Mouse (Mus musculus): ENCODE measurements around the gene AI481877. TPM values are rescaled to one million over a fixed set of nuclear protein-coding genes. Genes with fewer than 3 reads are reported as not detected.

The AI481877 gene
- polyA plus RNA-seq, 1 experiment = not detected

- DNase-seq (ENCODE audit: low read depth) = no peak
- no peak for TF ChIP-seq CTCF (IDR thresholded peaks at IDR 0.05; ENCODE audit: borderline replicate concordance, extremely low read depth, insufficient read depth, insufficient read length)
- TF ChIP-seq POLR2A (IDR thresholded peaks at IDR 0.05; ENCODE audit: borderline replicate concordance, extremely low read depth, insufficient read depth, insufficient read length, poor library complexity, severe bottlenecking) = no peak
These were observed 123.6 kb downstream of the AI481877 start for GRCm38 (mm10) chr4:59015181-59015580.

GRCm38 (mm10) chr4:59011446-59011845 lies 127.3 kb downstream of the AI481877 start:
- no peak for DNase-seq (ENCODE audit: low read depth)
- TF ChIP-seq POLR2A (IDR thresholded peaks at IDR 0.05; ENCODE audit: borderline replicate concordance, extremely low read depth, insufficient read depth, insufficient read length, poor library complexity, severe bottlenecking) = no peak
- no peak for TF ChIP-seq CTCF (IDR thresholded peaks at IDR 0.05; ENCODE audit: borderline replicate concordance, extremely low read depth, insufficient read depth, insufficient read length)

GRCm38 (mm10) chr4:59009696-59010095 lies 129.1 kb downstream of the AI481877 start:
- no peak for TF ChIP-seq CTCF (IDR thresholded peaks at IDR 0.05; ENCODE audit: borderline replicate concordance, extremely low read depth, insufficient read depth, insufficient read length)
- TF ChIP-seq POLR2A (IDR thresholded peaks at IDR 0.05; ENCODE audit: borderline replicate concordance, extremely low read depth, insufficient read depth, insufficient read length, poor library complexity, severe bottlenecking) = no peak
- no peak for DNase-seq (ENCODE audit: low read depth)

- no peak for DNase-seq (ENCODE audit: low read depth)
- TF ChIP-seq POLR2A (IDR thresholded peaks at IDR 0.05; ENCODE audit: borderline replicate concordance, extremely low read depth, insufficient read depth, insufficient read length, poor library complexity, severe bottlenecking) (no peak), CTCF (IDR thresholded peaks at IDR 0.05; ENCODE audit: borderline replicate concordance, extremely low read depth, insufficient read depth, insufficient read length) (no peak)
These were observed 129.6 kb downstream of the AI481877 start for GRCm38 (mm10) chr4:59009186-59009585.

GRCm38 (mm10) chr4:59007974-59008373 lies 130.8 kb downstream of the AI481877 start:
- DNase-seq (ENCODE audit: low read depth) = no peak
- TF ChIP-seq POLR2A (IDR thresholded peaks at IDR 0.05; ENCODE audit: borderline replicate concordance, extremely low read depth, insufficient read depth, insufficient read length, poor library complexity, severe bottlenecking) (no peak), CTCF (IDR thresholded peaks at IDR 0.05; ENCODE audit: borderline replicate concordance, extremely low read depth, insufficient read depth, insufficient read length) (no peak)

- DNase-seq (ENCODE audit: low read depth) = no peak
- TF ChIP-seq POLR2A (IDR thresholded peaks at IDR 0.05; ENCODE audit: borderline replicate concordance, extremely low read depth, insufficient read depth, insufficient read length, poor library complexity, severe bottlenecking) (no peak), CTCF (IDR thresholded peaks at IDR 0.05; ENCODE audit: borderline replicate concordance, extremely low read depth, insufficient read depth, insufficient read length) (no peak)
These were observed 131.8 kb downstream of the AI481877 start for GRCm38 (mm10) chr4:59007016-59007415.

GRCm38 (mm10) chr4:59006211-59006610 lies 132.6 kb downstream of the AI481877 start:
- TF ChIP-seq CTCF (IDR thresholded peaks at IDR 0.05; ENCODE audit: borderline replicate concordance, extremely low read depth, insufficient read depth, insufficient read length) = no peak
- TF ChIP-seq POLR2A (IDR thresholded peaks at IDR 0.05; ENCODE audit: borderline replicate concordance, extremely low read depth, insufficient read depth, insufficient read length, poor library complexity, severe bottlenecking) = no peak
- no peak for DNase-seq (ENCODE audit: low read depth)

- DNase-seq (ENCODE audit: low read depth) = no peak
- TF ChIP-seq POLR2A (IDR thresholded peaks at IDR 0.05; ENCODE audit: borderline replicate concordance, extremely low read depth, insufficient read depth, insufficient read length, poor library complexity, severe bottlenecking) = no peak
- TF ChIP-seq CTCF (IDR thresholded peaks at IDR 0.05; ENCODE audit: borderline replicate concordance, extremely low read depth, insufficient read depth, insufficient read length) = no peak
These were observed 135.0 kb downstream of the AI481877 start for GRCm38 (mm10) chr4:59003806-59004200.

- peak; percentile 97 for DNase-seq (ENCODE audit: low read depth)
- no peak for TF ChIP-seq CTCF (IDR thresholded peaks at IDR 0.05; ENCODE audit: borderline replicate concordance, extremely low read depth, insufficient read depth, insufficient read length)
- peak; percentile 98 for TF ChIP-seq POLR2A (IDR thresholded peaks at IDR 0.05; ENCODE audit: borderline replicate concordance, extremely low read depth, insufficient read depth, insufficient read length, poor library complexity, severe bottlenecking)
These were observed 135.6 kb downstream of the AI481877 start, which contains the start of gene Gm20503 for GRCm38 (mm10) chr4:59002948-59003805. TSS of gene Gm20503 (plus strand) at chr4:59003210.

GRCm38 (mm10) chr4:59000614-59001013 lies 138.2 kb downstream of the AI481877 start:
- TF ChIP-seq POLR2A (IDR thresholded peaks at IDR 0.05; ENCODE audit: borderline replicate concordance, extremely low read depth, insufficient read depth, insufficient read length, poor library complexity, severe bottlenecking) (no peak), CTCF (IDR thresholded peaks at IDR 0.05; ENCODE audit: borderline replicate concordance, extremely low read depth, insufficient read depth, insufficient read length) (peak; percentile 15; the same call in 1 of the 2 replicates)
- peak; percentile 37 for DNase-seq (ENCODE audit: low read depth)

GRCm38 (mm10) chr4:58999686-59000085 lies 139.1 kb downstream of the AI481877 start:
- TF ChIP-seq CTCF (IDR thresholded peaks at IDR 0.05; ENCODE audit: borderline replicate concordance, extremely low read depth, insufficient read depth, insufficient read length) = peak; percentile 93
- TF ChIP-seq POLR2A (IDR thresholded peaks at IDR 0.05; ENCODE audit: borderline replicate concordance, extremely low read depth, insufficient read depth, insufficient read length, poor library complexity, severe bottlenecking) = no peak
- peak; percentile 85 for DNase-seq (ENCODE audit: low read depth)

- TF ChIP-seq POLR2A (IDR thresholded peaks at IDR 0.05; ENCODE audit: borderline replicate concordance, extremely low read depth, insufficient read depth, insufficient read length, poor library complexity, severe bottlenecking) = no peak
- no peak for TF ChIP-seq CTCF (IDR thresholded peaks at IDR 0.05; ENCODE audit: borderline replicate concordance, extremely low read depth, insufficient read depth, insufficient read length)
- DNase-seq (ENCODE audit: low read depth) = no peak
These were observed 140.1 kb downstream of the AI481877 start for GRCm38 (mm10) chr4:58998688-58999087.
